Comparison of ENCODE assay signal across 8 mouse cellular contexts in the genomic region with DNA sequence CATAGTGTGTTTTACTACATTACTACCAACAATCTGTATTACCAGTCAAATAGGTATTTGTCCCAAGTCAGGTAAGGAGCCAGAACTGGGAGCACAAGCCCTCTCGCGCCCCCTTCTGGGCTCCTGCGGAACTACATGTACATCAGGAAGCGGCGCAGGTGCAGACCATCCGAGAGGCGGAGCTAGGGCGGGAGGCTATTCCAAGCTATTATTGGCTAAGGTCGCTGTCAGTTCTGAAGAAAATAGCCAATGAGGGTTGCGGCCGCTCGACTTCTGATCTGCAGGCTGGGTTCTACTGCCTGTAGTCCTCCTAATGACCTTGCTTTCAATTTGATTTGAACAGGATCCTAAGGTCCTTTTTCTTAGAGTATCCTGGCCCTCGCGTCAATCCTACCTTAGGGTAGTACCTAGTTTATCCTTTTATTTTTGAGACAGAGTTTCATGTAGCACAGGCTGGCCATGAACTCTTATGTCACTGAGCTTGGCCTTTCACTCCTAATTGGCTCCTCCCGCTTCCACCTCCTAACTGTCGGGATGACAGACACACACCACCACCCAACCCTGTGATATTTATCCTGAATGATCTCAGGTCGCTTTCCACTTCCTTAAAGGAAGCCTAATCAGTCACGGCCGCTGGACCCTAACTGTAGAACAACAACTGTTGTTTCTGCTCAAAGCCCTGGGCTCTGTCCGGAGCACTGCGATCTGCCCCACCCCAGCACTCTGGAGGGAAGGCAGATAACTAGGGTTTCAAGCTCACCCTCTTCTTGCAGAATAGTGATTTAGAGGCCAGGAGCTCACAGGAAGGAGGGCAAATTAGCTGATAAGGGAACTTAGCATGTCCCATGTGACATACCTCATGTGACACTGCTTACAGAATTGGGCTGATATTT. TPM values are rescaled to one million over a fixed set of nuclear protein-coding genes. Genes with fewer than 3 reads are reported as not detected.
DNase-seq lines count a peak whose midpoint lies in the region; ATAC-seq and TF ChIP-seq lines count a peak whose summit lies in the region.

No protein-coding gene starts in this region.

- intact Hi-C loops in heart, postnatal 25 days (cut with DNase I), result no loop called here

- H3K9me3 ChIP-seq in ES-Bruce4 (replicated peaks; ENCODE audit: control insufficient read depth, insufficient read depth, low read length, poor library complexity, severe bottlenecking), result no peaks in the 10 kb centered on the region
- no peaks in the 10 kb centered on the region for H3K9me3 ChIP-seq in forebrain, embryonic 14.5 days (replicated peaks; ENCODE audit: control insufficient read depth, low read length)

- TF ChIP-seq POLR2A in ES-Bruce4 (IDR thresholded peaks at IDR 0.05; ENCODE audit: insufficient read depth, low read length), result no peak
- TF ChIP-seq POLR2A in lung, adult 2 months (IDR thresholded peaks at IDR 0.05; ENCODE audit: borderline replicate concordance, extremely low read depth, low read depth, low read length), result no peak

- WGBS in forebrain, embryonic 14.5 days, result 15% methylated on average over 21 of the region's 21 CpGs
- 5% methylated on average over 21 of the region's 21 CpGs for WGBS in lung, adult 2 months

- peak overlapping the region; percentile 42 for H3K27ac ChIP-seq in ES-Bruce4 (ENCODE audit: insufficient read depth, low read length)
- no peak overlapping the region for H3K27ac ChIP-seq in forebrain, embryonic 14.5 days (ENCODE audit: low read depth, low read length)

- H3K27me3 ChIP-seq in ES-Bruce4 (ENCODE audit: control insufficient read depth, insufficient read depth, low read length, poor library complexity, severe bottlenecking), result no peaks in the 10 kb centered on the region
- no peaks in the 10 kb centered on the region for H3K27me3 ChIP-seq in forebrain, embryonic 14.5 days (replicated peaks; ENCODE audit: control insufficient read depth, insufficient read depth, low read length)

- H3K4me3 ChIP-seq in ES-Bruce4 (ENCODE audit: low read depth, low read length), result peak overlapping the region; percentile 52
- peak overlapping the region; percentile 8 for H3K4me3 ChIP-seq in forebrain, embryonic 14.5 days (ENCODE audit: low read depth, low read length)
- H3K4me3 ChIP-seq in lung, adult 2 months (replicated peaks; ENCODE audit: extremely low read depth, low read depth, low read length), result peak overlapping the region; percentile 37

- peak; percentile 90 for ATAC-seq in forebrain, embryonic 14.5 days
- ATAC-seq in neutrophil, adult 5-6 weeks (ENCODE audit: extremely low read depth, insufficient number of reproducible peaks, low FRiP score, poor library complexity, severe bottlenecking), result peak; percentile 94

- peak overlapping the region; percentile 43 for H3K4me2 ChIP-seq in forebrain, embryonic 14.5 days (ENCODE audit: low read length)

- TF ChIP-seq EP300 in ES-Bruce4 (IDR thresholded peaks at IDR 0.05; ENCODE audit: insufficient read depth, low read depth, low read length), result no peak

- H3K4me1 ChIP-seq in ES-Bruce4 (ENCODE audit: control insufficient read depth, insufficient read depth, low read length), result no peaks in the 10 kb centered on the region
- H3K4me1 ChIP-seq in forebrain, embryonic 14.5 days (ENCODE audit: control insufficient read depth, insufficient read depth, low read length), result peaks cover 5% of the 10 kb centered on the region; the same call in 1 of the 2 replicates
- H3K4me1 ChIP-seq in lung, adult 2 months (ENCODE audit: control insufficient read depth, insufficient read depth, low read length), result peaks cover 2% of the 10 kb centered on the region; the same call in 1 of the 2 replicates

- H3K36me3 ChIP-seq in ES-Bruce4 (ENCODE audit: control insufficient read depth, insufficient read depth, low read length, poor library complexity, severe bottlenecking), result no peaks in the 10 kb centered on the region
- H3K36me3 ChIP-seq in forebrain, embryonic 14.5 days (ENCODE audit: control insufficient read depth, insufficient read depth, low read length), result no peaks in the 10 kb centered on the region

- TF ChIP-seq CTCF in ES-Bruce4 (IDR thresholded peaks at IDR 0.05; ENCODE audit: low read depth, low read length), result peak; percentile 86
- peak; percentile 80 for TF ChIP-seq CTCF in lung, adult 2 months (IDR thresholded peaks at IDR 0.05; ENCODE audit: insufficient read depth, low read length)

- peak; percentile 97 for DNase-seq in cerebellum, adult 11 months
- peak; percentile 94 for DNase-seq in forebrain, embryonic 14.5 days (ENCODE audit: low spot score)
- peak; percentile 78 for DNase-seq in heart, postnatal 25 days (ENCODE audit: low spot score)
- DNase-seq in layer of hippocampus, adult 18-20 months (ENCODE audit: low spot score in 2 of 2), result peak; percentile 91 to 98
- DNase-seq in lung, adult 2 months, result peak; percentile 94
- peak; percentile 85 to 89 for DNase-seq in thymus, adult 18-20 months

- 0 out of 2 replicates have a peak overlapping the region, but pooled peaks have one; percentile 11 for H3K9ac ChIP-seq in ES-Bruce4 (ENCODE audit: low read depth, poor library complexity, severe bottlenecking)
- no peak overlapping the region for H3K9ac ChIP-seq in forebrain, embryonic 14.5 days (ENCODE audit: low read length)

RNA-seq across cellular contexts. Expression of a gene that starts 18.4 kb away (rescaled TPM):
- polyA plus RNA-seq in ES-Bruce4 (2011; ENCODE audit: insufficient read depth, insufficient read length, low read depth, missing spikeins), result 19.5 and 19.6 TPM in 2 replicates
- 34.7 and 39.1 TPM in 2 replicates for polyA plus RNA-seq in forebrain, embryonic 14.5 days (2014; fragmentation: Nextera tagmentation; extraction: Ambion mirVana)
- 10 to 100 TPM; 35.9 to 42.2 TPM for total RNA-seq in heart, postnatal 25 days (2021)
- 10 to 100 TPM; 58.3 to 61.5 TPM for total RNA-seq in layer of hippocampus, adult 18-20 months (2021)
- 81.2 and 88.3 TPM in 2 replicates for polyA plus RNA-seq in lung, adult 2 months (2012; rRNA removed)
- total RNA-seq in neutrophil, adult 5-6 weeks (2017), result 25.0 and 29.5 TPM in 2 replicates

RNA-seq across cellular contexts. Expression of a gene that starts 27.5 kb away (rescaled TPM):
- polyA plus RNA-seq in ES-Bruce4 (2011; ENCODE audit: insufficient read depth, insufficient read length, low read depth, missing spikeins), result 0.40 and 0.44 TPM in 2 replicates
- polyA plus RNA-seq in forebrain, embryonic 14.5 days (2014; fragmentation: Nextera tagmentation; extraction: Ambion mirVana), result 0.94 and 1.4 TPM in 2 replicates
- under 1 TPM; 0.70 to 0.78 TPM for total RNA-seq in heart, postnatal 25 days (2021)
- 10 to 100 TPM; 13.5 to 14.5 TPM for total RNA-seq in layer of hippocampus, adult 18-20 months (2021)
- polyA plus RNA-seq in lung, adult 2 months (2012; rRNA removed), result 9.7 and 11.3 TPM in 2 replicates
- 4.7 and 5.9 TPM in 2 replicates for total RNA-seq in neutrophil, adult 5-6 weeks (2017)

RNA-seq across cellular contexts. Expression of a gene that starts 44.4 kb away (rescaled TPM):
- 18.8 and 22.3 TPM in 2 replicates for polyA plus RNA-seq in ES-Bruce4 (2011; ENCODE audit: insufficient read depth, insufficient read length, low read depth, missing spikeins)
- polyA plus RNA-seq in forebrain, embryonic 14.5 days (2014; fragmentation: Nextera tagmentation; extraction: Ambion mirVana), result 45.7 and 53.1 TPM in 2 replicates
- total RNA-seq in heart, postnatal 25 days (2021), result 10 to 100 TPM; 94.7 to 96.1 TPM
- total RNA-seq in layer of hippocampus, adult 18-20 months (2021), result 10 to 100 TPM; 43.6 to 50.9 TPM
- 31.9 and 36.8 TPM in 2 replicates for polyA plus RNA-seq in lung, adult 2 months (2012; rRNA removed)
- total RNA-seq in neutrophil, adult 5-6 weeks (2017), result 18.3 and 31.7 TPM in 2 replicates

RNA-seq across cellular contexts. Expression of a gene that starts 55.2 kb away (rescaled TPM):
- 9.5 and 10.4 TPM in 2 replicates for polyA plus RNA-seq in ES-Bruce4 (2011; ENCODE audit: insufficient read depth, insufficient read length, low read depth, missing spikeins)
- polyA plus RNA-seq in forebrain, embryonic 14.5 days (2014; fragmentation: Nextera tagmentation; extraction: Ambion mirVana), result 17.3 and 22.4 TPM in 2 replicates
- 10 to 100 TPM; 47.1 to 51.6 TPM for total RNA-seq in heart, postnatal 25 days (2021)
- 10 to 100 TPM; 83.4 to 86.6 TPM for total RNA-seq in layer of hippocampus, adult 18-20 months (2021)
- 13.1 and 13.8 TPM in 2 replicates for polyA plus RNA-seq in lung, adult 2 months (2012; rRNA removed)
- total RNA-seq in neutrophil, adult 5-6 weeks (2017), result 1.5 and 2.6 TPM in 2 replicates
